Mouse (Mus musculus) testis, postnatal 10 days (tissue): Measurements from ENCODE around the gene Plac9a.
"Not testable (repeated sequence)": the region's sequence is repeated elsewhere in the genome, so short reads cannot be mapped to it uniquely, and the experiment has no call there.

Experiments
- DNase-seq: peaks from one replicate; pipeline ENCODE4 v3.0.0; 2021; ENCODE audit warnings: low spot score

Gene Plac9a

GRCm38 (mm10) chr14:25903000-25903399 lies at the start of gene Plac9a:
TSS of gene Plac9a (minus strand) at chr14:25903100.
- not testable (repeated sequence) for DNase-seq

GRCm38 (mm10) chr14:25938004-25938403 lies 35.1 kb upstream of the Plac9a start, which contains the start of gene Cphx1:
TSS of gene Cphx1 (plus strand) at chr14:25938304.
- not testable (repeated sequence) for DNase-seq

- not testable (repeated sequence) for DNase-seq
These were observed 34.1 kb upstream of the Plac9a start for GRCm38 (mm10) chr14:25936867-25937630.

GRCm38 (mm10) chr14:25927562-25927881 lies 24.6 kb upstream of the Plac9a start, which contains the start of gene Tmem254a:
TSS of gene Tmem254a (minus strand) at chr14:25927672.
- DNase-seq: not testable (repeated sequence)

GRCm38 (mm10) chr14:25926814-25927561 lies 24.1 kb upstream of the Plac9a start:
- DNase-seq: not testable (repeated sequence)

- not testable (repeated sequence) for DNase-seq
These were observed 15.7 kb upstream of the Plac9a start for GRCm38 (mm10) chr14:25918427-25919170.

- DNase-seq: not testable (repeated sequence)
These were observed 6.1 kb upstream of the Plac9a start for GRCm38 (mm10) chr14:25908976-25909375.

GRCm38 (mm10) chr14:25907272-25907671 lies 4.4 kb upstream of the Plac9a start:
- not testable (repeated sequence) for DNase-seq

GRCm38 (mm10) chr14:25905243-25905642 lies 2.3 kb upstream of the Plac9a start:
- peak; percentile 0 for DNase-seq

GRCm38 (mm10) chr14:25895686-25896085 lies 7.2 kb downstream of the Plac9a start:
- DNase-seq: not testable (repeated sequence)

GRCm38 (mm10) chr14:25894566-25894965 lies 8.3 kb downstream of the Plac9a start:
- not testable (repeated sequence) for DNase-seq

- not testable (repeated sequence) for DNase-seq
These were observed 17.0 kb downstream of the Plac9a start for GRCm38 (mm10) chr14:25885886-25886285.

- DNase-seq: not testable (repeated sequence)
These were observed 21.1 kb downstream of the Plac9a start for GRCm38 (mm10) chr14:25881769-25882168.

GRCm38 (mm10) chr14:25876640-25877039 lies 26.3 kb downstream of the Plac9a start:
- DNase-seq: not testable (repeated sequence)

- DNase-seq: peak; percentile 69
These were observed 30.2 kb downstream of the Plac9a start for GRCm38 (mm10) chr14:25872461-25873415.

GRCm38 (mm10) chr14:25869135-25869878 lies 33.6 kb downstream of the Plac9a start:
- no peak for DNase-seq

GRCm38 (mm10) chr14:25868706-25869105 lies 34.2 kb downstream of the Plac9a start:
- no peak for DNase-seq

GRCm38 (mm10) chr14:25867834-25868233 lies 35.1 kb downstream of the Plac9a start:
- DNase-seq: no peak

- DNase-seq: peak; percentile 75
These were observed 36.1 kb downstream of the Plac9a start for GRCm38 (mm10) chr14:25866832-25867231.

- no peak for DNase-seq
These were observed 36.5 kb downstream of the Plac9a start for GRCm38 (mm10) chr14:25866384-25866783.
